Mouse (Mus musculus) heart, adult 2 months (tissue): ENCODE data around the gene Srsf1.

Experiments used
- CTCF ChIP-seq: fragments of 200-600 bp; IDR thresholded peaks from 2 replicates; pipeline ENCODE4 v1.8.1; 2022; ENCODE audit warnings: antibody characterized with exemption, mild to moderate bottlenecking, moderate library complexity
- EP300 ChIP-seq: fragments of 200-500 bp; IDR thresholded peaks from 2 replicates; pipeline ENCODE4 v1.6.1; 2011; ENCODE audit warnings: low read depth, low read length, control low read depth; ENCODE audit not compliant: insufficient read depth
- POLR2A ChIP-seq: fragments of 200-500 bp; IDR thresholded peaks from 2 replicates; pipeline ENCODE4 v1.6.1; 2011; ENCODE audit warnings: mild to moderate bottlenecking, low read depth, low read length, control low read depth; ENCODE audit not compliant: insufficient read depth

DNA sequence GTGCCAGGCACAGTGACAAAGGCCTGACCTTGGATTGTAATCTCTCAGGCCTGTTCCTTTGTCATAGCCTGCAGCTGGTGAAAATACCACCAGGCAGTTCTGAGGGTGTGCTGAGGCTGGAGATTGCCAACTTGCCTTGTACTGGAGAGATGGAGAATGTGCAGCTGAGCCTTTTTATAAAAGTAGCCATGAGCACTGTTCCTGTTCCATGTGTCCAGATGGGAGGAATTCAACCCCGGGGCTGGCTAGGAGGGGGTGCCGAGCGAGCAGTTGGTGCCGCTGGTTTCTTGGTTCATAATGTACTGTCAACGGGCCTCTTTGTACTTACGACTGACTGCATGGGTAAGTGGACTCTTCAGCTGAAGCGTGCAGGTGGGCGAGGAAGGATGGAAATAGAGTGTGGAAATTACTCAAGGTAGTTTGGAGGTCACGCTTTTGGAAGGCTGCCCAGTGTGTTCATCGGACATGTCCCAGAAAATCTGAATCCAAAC, 10.4 kb upstream of the Srsf1 start:
- no peak for TF ChIP-seq CTCF
- TF ChIP-seq EP300: no peak
- no peak for TF ChIP-seq POLR2A
